Mouse (Mus musculus): ENCODE measurements around the gene Hinfp.
A peak's percentile ranks its signal among the peaks of the same experiment; 100 is the strongest.
"Not testable (repeated sequence)": the region's sequence is repeated elsewhere in the genome, so short reads cannot be mapped to it uniquely, and the experiment has no call there.

The Hinfp gene

DNA sequence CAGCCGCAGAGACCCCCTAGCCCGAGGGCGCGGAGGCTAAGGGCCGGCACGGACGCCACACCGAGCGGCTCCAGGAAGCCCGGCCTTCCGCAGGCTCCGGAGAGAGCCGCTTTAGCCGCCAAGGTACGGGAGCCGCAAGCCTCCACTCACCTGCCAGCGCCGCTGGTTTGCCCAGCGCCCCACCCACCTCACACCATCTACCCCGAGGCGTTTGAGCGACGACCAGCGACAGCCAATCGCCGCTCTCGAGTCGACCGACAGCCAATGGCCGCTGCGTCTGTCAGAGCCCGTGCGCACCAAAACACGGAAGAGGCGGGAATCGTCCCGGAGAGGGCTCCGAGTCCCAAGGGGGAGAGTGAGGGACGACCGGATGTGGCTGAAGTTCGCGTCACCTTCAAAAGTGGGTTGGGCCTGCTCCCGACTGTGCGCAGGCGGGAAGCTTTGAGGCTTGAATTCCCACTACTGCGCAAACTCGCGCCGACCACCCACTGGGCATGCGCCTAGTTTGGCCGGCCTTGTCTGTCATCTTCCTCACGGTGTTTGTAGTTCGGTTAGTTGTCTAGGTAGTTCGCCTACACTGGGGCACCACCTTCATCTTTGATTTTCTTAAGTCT is at the start of gene Hinfp:
TSS of gene Hinfp (minus strand) at position 206 of the 614 bp plus-strand sequence.
- peak; percentile 98 to 99 for DNase-seq (ENCODE audit: low spot score in 2 of 2)

GRCm38 (mm10) chr9:44353142-44353541 is 47.7 kb upstream of the Hinfp start:
- no peak for DNase-seq (ENCODE audit: low spot score in 2 of 2)

- DNase-seq (ENCODE audit: low spot score in 2 of 2) = no peak
Observed at GRCm38 (mm10) chr9:44352337-44352736, 46.9 kb upstream of the Hinfp start.

- no peak for DNase-seq (ENCODE audit: low spot score in 2 of 2)
Observed at GRCm38 (mm10) chr9:44351396-44351795, 45.9 kb upstream of the Hinfp start.

DNA sequence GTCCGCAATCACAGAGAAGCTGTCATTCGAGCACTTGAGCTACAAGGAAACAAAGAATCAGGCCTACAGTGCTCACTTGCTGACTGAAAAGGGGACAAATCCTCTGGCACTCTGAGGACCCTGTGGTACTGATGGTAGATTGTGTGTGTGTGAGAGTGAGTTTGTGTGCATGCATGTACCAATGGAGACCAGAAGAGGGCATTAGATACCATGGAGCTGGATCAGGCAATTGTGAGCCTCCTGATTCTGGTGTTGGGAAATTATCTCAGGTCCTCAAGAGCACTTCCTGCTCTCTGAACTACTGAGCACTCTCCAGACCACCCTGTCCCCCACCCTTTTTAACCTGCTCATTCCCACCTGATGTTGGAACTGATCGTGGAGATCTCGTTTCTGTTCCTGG is 43.1 kb upstream of the Hinfp start:
- DNase-seq (ENCODE audit: low spot score in 2 of 2) = no peak

- no peak for DNase-seq (ENCODE audit: low spot score in 2 of 2)
Observed at GRCm38 (mm10) chr9:44347621-44348020, 42.1 kb upstream of the Hinfp start.

- DNase-seq (ENCODE audit: low spot score in 2 of 2) = no peak
Observed at GRCm38 (mm10) chr9:44347166-44347565, 41.7 kb upstream of the Hinfp start.

GRCm38 (mm10) chr9:44345570-44346433 is 40.3 kb upstream of the Hinfp start:
- no peak for DNase-seq (ENCODE audit: low spot score in 2 of 2)

DNA sequence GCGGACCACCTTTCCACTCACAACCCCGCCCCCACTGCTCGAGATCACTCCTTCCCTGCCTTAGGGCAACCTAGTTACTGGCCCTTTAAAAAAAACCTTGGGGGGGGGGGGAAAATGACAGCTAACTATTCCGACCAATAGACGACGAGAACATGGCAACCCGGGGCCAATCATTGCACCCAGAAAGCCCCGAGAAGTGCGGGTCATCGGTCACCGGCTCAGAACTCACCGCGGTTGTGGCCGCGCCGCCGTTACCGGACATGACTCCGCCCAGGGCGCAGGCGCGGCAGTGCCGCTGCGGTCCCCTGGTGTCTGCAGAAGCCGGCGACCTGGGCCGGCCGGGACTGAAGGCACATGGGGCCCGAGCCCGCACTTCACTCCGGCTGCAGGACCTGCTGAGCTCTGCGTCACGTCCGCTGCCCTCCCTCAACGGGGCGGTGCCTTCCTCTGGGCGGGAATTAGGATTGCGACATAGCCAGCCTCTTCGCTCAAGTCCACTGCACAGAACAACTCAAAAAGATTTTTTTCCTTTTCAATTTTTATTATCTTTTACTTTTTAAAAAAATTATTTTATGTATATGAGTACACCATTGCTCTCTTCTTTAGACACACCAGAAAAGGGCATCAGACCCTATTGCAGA is 38.4 kb upstream of the Hinfp start, which contains the start of gene Hmbs:
TSS of gene Hmbs (minus strand) at position 448 of the 641 bp plus-strand sequence.
- peak; percentile 86 to 88 for DNase-seq (ENCODE audit: low spot score in 2 of 2)

GRCm38 (mm10) chr9:44343290-44343689 is 37.8 kb upstream of the Hinfp start:
- DNase-seq (ENCODE audit: low spot score in 2 of 2) = no peak

DNA sequence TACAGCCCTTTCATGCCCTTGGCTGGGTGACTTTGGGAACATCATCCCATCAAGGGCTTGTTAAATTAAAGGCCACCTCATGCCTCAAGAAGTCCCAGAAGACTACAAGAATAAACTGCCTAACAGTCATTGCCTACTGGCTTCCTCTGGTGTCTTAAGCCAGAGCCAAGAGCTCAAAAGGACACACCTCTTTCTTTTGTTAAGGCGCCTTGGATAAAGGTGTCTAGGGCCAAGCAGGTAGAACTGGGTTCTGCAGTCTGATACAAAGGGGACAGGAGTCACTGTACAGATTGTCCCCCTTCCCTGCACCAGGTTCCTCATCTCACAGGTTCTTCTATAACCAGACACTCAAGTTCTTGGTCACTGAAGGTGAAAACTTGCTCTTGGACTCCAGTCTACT is 37.1 kb upstream of the Hinfp start:
- DNase-seq (ENCODE audit: low spot score in 2 of 2) = no peak

DNA sequence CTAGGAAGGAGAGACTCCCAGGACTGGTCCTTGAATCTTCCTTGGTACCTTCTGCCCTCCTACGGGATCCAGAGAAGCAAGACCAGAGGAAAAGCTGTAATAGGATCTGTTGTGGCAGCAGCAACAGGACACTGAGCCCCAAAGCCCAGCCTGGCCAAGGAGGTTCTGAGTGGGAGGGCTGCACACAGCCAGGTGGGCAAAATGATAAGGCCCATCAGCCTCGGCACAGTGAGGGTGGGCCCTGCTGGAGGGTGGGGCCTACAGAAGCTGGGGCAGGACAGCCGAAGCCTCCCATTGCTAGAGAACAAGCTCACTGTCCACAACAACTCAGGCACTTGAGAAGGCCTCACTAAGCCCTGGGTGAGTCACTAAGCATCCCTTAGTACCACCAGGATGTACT is 36.7 kb upstream of the Hinfp start:
- DNase-seq (ENCODE audit: low spot score in 2 of 2) = no peak

- no peak for DNase-seq (ENCODE audit: low spot score in 2 of 2)
Observed at GRCm38 (mm10) chr9:44341487-44341886, 36.0 kb upstream of the Hinfp start.

DNA sequence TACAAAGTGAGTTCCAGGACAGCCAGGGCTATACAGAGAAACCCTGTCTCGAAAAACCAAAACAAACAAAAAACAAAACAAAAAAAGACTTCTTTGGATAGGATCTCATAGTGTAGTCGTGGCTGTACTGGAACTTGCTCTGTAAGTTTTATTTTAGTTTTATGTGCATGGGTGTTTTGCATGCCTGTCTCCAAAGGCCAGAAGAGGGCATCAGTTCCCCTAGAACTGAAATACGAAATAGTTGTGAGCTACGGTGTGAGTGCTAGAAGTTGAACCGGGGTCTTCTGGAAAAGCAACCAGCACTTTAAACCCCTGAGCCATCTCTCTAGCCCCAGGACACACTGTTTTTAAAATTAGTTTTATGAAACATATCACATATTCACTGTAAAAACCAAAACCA is 33.1 kb upstream of the Hinfp start:
- DNase-seq (ENCODE audit: low spot score in 2 of 2) = no peak

DNA sequence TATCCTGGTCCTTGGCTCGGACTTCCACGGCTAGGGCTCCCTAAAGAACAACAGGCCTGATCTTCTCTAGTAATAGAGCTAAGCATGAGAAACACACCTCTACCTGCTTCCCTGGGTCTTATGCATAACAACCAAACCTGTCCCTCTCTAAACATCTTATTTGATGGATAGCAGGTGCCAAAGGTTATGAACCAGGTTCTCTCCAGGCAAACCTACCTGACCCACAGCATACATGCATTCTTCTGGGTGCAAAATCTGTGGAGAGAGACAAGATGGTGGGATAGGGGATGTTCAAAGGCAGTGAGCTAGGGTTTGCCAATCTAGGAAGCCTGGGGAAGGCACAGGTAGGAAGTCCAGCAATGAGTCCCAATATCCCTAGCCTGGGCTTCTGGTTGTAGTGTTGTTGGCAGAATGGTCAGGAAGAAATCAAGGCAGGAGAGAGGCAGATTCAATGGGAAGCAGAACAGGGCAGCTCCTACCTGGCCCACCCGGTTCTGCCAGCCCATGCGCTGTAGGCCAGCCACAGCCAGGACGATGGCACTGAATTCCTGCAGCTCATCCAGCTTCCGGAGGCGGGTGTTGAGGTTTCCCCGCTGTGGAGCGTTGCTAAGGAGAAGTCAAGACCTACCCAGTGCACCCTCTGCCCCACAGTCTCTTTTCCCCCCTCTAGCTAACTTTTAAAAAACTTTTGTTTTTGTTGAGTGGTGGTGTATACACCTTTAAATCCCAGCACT is 32.1 kb upstream of the Hinfp start:
- no peak for DNase-seq (ENCODE audit: low spot score in 2 of 2)

- no peak for DNase-seq (ENCODE audit: low spot score in 2 of 2)
Observed at GRCm38 (mm10) chr9:44336964-44337363, 31.5 kb upstream of the Hinfp start.

DNA sequence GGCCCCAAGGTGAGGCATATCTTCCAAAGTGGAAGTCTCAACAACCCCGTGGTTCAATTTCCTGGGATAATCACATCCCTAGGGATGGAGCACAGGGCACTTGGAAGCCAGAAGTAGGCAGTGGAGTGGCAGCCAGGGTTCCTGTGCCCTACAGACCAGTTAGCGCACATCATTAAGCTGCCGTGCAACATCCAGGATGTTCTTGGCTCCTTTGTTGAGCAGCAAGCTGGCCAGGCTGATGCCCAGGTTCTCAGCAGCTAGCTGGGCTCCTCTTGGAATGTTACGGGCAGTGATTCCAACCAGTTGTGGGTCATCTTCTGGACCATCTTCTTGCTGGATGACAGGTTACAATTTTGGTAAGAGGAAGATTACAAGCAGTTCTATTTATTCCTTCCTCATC is 31.0 kb upstream of the Hinfp start:
- DNase-seq (ENCODE audit: low spot score in 2 of 2) = not testable (repeated sequence)

GRCm38 (mm10) chr9:44336093-44336406 is 30.6 kb upstream of the Hinfp start:
- no peak for DNase-seq (ENCODE audit: low spot score in 2 of 2)

DNA sequence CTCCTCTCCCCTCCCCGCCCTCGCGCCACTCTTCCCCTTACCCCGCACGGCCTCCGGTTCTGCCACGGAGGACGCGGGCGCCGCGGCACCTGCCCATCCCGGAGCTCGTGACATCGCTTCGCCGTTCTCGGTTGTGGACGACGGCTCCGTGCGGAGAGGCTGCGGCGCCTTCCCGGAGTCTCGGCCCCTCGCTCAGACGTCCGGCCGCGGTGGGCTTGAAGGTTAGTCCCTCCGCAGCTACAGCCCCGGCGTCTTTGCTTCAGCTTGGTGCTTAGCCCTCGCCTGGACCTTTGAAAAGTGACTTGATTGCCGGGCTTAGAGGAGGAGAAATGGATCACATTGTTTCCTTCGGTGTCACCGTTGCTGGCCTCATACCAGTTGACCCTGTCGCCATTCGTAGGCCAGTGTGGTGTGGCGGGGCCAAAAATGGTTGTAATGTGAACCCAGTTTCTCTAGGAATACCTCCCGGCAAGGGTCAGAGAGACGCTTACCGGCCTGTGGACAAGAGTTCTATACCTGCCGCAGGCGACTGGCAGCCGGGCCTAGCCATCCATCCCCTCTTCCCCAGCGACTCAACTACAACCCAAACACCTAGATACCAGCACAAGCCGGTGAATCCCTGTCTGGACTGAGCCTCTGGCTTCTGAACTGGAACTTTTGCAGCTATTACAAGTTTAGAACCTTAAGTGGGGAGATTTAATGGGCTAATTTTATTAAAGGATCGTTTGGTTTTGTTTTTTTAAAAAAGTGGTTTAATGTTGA is 30.0 kb upstream of the Hinfp start:
- DNase-seq (ENCODE audit: low spot score in 2 of 2) = no peak

- DNase-seq (ENCODE audit: low spot score in 2 of 2) = peak; percentile 97 to 99
Observed at GRCm38 (mm10) chr9:44334396-44335330, 29.2 kb upstream of the Hinfp start, which contains the start of gene H2afx. Gene H2afx (plus strand): TSS chr9:44334694.

All from right cerebral cortex, postnatal 36 days (tissue).